Mouse (Mus musculus): Measurements from ENCODE around the gene Ms4a7. TPM values are rescaled to one million over a fixed set of nuclear protein-coding genes. Genes with fewer than 3 reads are reported as not detected.
A peak's percentile ranks its signal among the peaks of the same experiment; 100 is the strongest.
"Not testable (repeated sequence)": the region's sequence is repeated elsewhere in the genome, so short reads cannot be mapped to it uniquely, and the experiment has no call there.

Ms4a7 gene
- polyA plus RNA-seq, 1 experiment, result 1.0 TPM

GRCm38 (mm10) chr19:11343992-11344391 lies 8.0 kb upstream of the Ms4a7 start:
- Histone ChIP-seq H3K4me1 (ENCODE audit: control insufficient read depth, insufficient read depth, low read length) (no peaks in the 10 kb centered on the region), H3K27ac (ENCODE audit: insufficient read depth, low read length) (no peak overlapping the region), H3K4me3 (ENCODE audit: insufficient read depth, low read length) (no peak overlapping the region)
- TF ChIP-seq CTCF (IDR thresholded peaks at IDR 0.05; ENCODE audit: extremely low read depth, insufficient read depth, low read length) (no peak), POLR2A (IDR thresholded peaks at IDR 0.05; ENCODE audit: extremely low read depth, insufficient read depth, low read length) (no peak)

DNA sequence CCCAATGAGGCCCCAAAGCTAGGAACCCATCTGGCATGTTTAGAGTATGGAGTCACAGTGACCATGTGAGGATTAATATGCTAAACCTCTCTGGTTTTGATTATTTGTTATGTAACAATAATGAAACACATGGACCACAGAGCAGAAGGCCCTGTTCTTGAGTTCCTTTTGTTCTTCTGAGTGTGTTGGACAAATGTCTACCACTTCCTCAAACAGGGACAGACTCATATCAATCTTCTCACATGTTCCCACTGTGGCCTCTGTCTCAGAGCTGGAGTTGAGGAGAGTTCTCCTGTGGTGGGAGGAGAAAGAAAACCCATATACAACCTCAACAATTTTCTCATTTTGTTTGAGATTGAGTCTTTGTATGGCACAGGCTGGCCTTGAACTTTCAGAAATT lies 7.2 kb upstream of the Ms4a7 start:
- no peak overlapping the region for H3K27ac ChIP-seq (ENCODE audit: insufficient read depth, low read length)
- no peak overlapping the region for H3K4me3 ChIP-seq (ENCODE audit: insufficient read depth, low read length)
- TF ChIP-seq POLR2A (IDR thresholded peaks at IDR 0.05; ENCODE audit: extremely low read depth, insufficient read depth, low read length) (no peak), CTCF (IDR thresholded peaks at IDR 0.05; ENCODE audit: extremely low read depth, insufficient read depth, low read length) (no peak)
- H3K4me1 ChIP-seq (ENCODE audit: control insufficient read depth, insufficient read depth, low read length), result no peaks in the 10 kb centered on the region

- Histone ChIP-seq H3K4me1 (ENCODE audit: control insufficient read depth, insufficient read depth, low read length) (no peaks in the 10 kb centered on the region), H3K27ac (ENCODE audit: insufficient read depth, low read length) (no peak overlapping the region), H3K4me3 (ENCODE audit: insufficient read depth, low read length) (no peak overlapping the region)
- TF ChIP-seq CTCF (IDR thresholded peaks at IDR 0.05; ENCODE audit: extremely low read depth, insufficient read depth, low read length), result no peak
- TF ChIP-seq POLR2A (IDR thresholded peaks at IDR 0.05; ENCODE audit: extremely low read depth, insufficient read depth, low read length), result no peak
Measured at GRCm38 (mm10) chr19:11321123-11321522, 14.8 kb downstream of the Ms4a7 start.

DNA sequence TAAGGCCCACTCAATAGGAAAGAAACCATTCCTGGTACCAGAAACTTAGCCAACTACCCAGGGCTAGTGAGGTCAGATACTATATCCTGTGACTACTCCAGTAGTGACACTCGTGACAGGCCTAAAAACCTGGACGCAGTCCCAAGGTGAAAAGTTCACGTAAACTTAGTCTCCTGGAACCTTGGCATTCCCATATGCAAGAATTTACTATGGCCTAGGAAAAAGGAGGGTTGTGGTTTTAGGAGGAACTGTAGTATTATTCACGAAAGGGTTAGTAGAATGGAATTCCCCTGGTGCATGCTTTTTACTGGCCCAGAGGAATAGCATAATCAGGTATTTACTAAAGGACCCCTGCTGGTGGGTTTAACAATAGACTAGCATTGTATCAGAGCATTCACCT lies 19.2 kb downstream of the Ms4a7 start:
- H3K27ac ChIP-seq (ENCODE audit: insufficient read depth, low read length), result no peak overlapping the region
- no peak overlapping the region for H3K4me3 ChIP-seq (ENCODE audit: insufficient read depth, low read length)
- no peaks in the 10 kb centered on the region for H3K4me1 ChIP-seq (ENCODE audit: control insufficient read depth, insufficient read depth, low read length)
- no peak for TF ChIP-seq POLR2A (IDR thresholded peaks at IDR 0.05; ENCODE audit: extremely low read depth, insufficient read depth, low read length)

GRCm38 (mm10) chr19:11314354-11314753 lies 21.6 kb downstream of the Ms4a7 start, which contains the start of gene Ms4a14:
Gene Ms4a14 (minus strand): TSS chr19:11314454.
- no peak within 1 kb of the TSS for H3K4me3 ChIP-seq (ENCODE audit: insufficient read depth, low read length)
- H3K27ac ChIP-seq (ENCODE audit: insufficient read depth, low read length), result no peak within 1 kb of the TSS
- no peak for TF ChIP-seq CTCF (IDR thresholded peaks at IDR 0.05; ENCODE audit: extremely low read depth, insufficient read depth, low read length)
- no peak for TF ChIP-seq POLR2A (IDR thresholded peaks at IDR 0.05; ENCODE audit: extremely low read depth, insufficient read depth, low read length)
- H3K4me1 ChIP-seq (ENCODE audit: control insufficient read depth, insufficient read depth, low read length), result no peaks in the 10 kb centered on the region

GRCm38 (mm10) chr19:11308888-11309287 lies 27.1 kb downstream of the Ms4a7 start:
- Histone ChIP-seq H3K27ac (ENCODE audit: insufficient read depth, low read length) (no peak overlapping the region), H3K4me1 (ENCODE audit: control insufficient read depth, insufficient read depth, low read length) (no peaks in the 10 kb centered on the region), H3K4me3 (ENCODE audit: insufficient read depth, low read length) (no peak overlapping the region)
- TF ChIP-seq CTCF (IDR thresholded peaks at IDR 0.05; ENCODE audit: extremely low read depth, insufficient read depth, low read length) (no peak), POLR2A (IDR thresholded peaks at IDR 0.05; ENCODE audit: extremely low read depth, insufficient read depth, low read length) (no peak)

DNA sequence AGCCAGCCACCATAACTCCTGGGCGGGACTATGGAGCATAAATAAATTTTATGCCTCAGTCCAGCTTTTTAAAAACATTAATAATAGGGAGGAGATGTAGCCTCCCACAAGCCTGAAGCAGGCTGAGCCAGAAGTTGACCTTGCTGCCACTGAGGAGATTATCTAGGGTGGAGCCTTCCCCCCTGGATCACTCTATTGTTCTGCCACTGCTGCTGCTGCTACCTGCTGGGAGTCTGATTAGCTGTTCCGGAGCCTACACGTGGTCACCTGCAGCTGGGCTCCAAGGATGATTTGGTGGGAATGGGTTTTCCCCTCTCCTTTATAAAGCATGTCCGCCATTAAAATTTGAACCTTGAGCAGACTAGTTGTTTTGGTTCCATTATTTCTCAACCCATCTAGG lies 36.4 kb downstream of the Ms4a7 start:
- not testable (repeated sequence) for H3K4me3 ChIP-seq (ENCODE audit: insufficient read depth, low read length); H3K27ac ChIP-seq (ENCODE audit: insufficient read depth, low read length); H3K4me1 ChIP-seq (ENCODE audit: control insufficient read depth, insufficient read depth, low read length)

GRCm38 (mm10) chr19:11298939-11299338 lies 37.0 kb downstream of the Ms4a7 start:
- Histone ChIP-seq H3K4me1 (ENCODE audit: control insufficient read depth, insufficient read depth, low read length) (no peaks in the 10 kb centered on the region), H3K27ac (ENCODE audit: insufficient read depth, low read length) (no peak overlapping the region), H3K4me3 (ENCODE audit: insufficient read depth, low read length) (no peak overlapping the region)
- TF ChIP-seq POLR2A (IDR thresholded peaks at IDR 0.05; ENCODE audit: extremely low read depth, insufficient read depth, low read length) (no peak), CTCF (IDR thresholded peaks at IDR 0.05; ENCODE audit: extremely low read depth, insufficient read depth, low read length) (no peak)

DNA sequence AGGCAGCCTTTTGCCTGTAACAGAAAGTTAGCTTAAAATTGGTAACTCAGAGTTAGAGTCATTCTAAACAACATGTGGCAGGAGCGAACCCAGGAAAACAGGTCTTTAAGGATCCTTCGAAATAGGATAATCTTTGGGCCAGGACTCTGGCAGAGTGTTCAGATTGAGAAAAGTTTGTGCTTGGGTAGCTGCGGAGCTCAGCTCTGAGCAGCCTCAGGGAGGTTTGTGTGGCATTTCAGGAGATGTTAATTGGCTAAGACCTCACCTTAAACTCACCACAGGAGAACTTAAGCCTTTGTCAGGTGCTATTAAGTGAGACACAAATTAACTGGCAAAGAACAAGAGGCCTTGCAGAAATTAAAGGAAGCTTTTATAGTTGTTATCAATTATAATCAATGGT lies 42.3 kb downstream of the Ms4a7 start:
- H3K4me3 ChIP-seq (ENCODE audit: insufficient read depth, low read length); H3K27ac ChIP-seq (ENCODE audit: insufficient read depth, low read length); H3K4me1 ChIP-seq (ENCODE audit: control insufficient read depth, insufficient read depth, low read length): not testable (repeated sequence)

GRCm38 (mm10) chr19:11292990-11293389 lies 43.0 kb downstream of the Ms4a7 start:
- TF ChIP-seq POLR2A (IDR thresholded peaks at IDR 0.05; ENCODE audit: extremely low read depth, insufficient read depth, low read length) (no peak), CTCF (IDR thresholded peaks at IDR 0.05; ENCODE audit: extremely low read depth, insufficient read depth, low read length) (no peak)
- Histone ChIP-seq H3K27ac (ENCODE audit: insufficient read depth, low read length) (no peak overlapping the region), H3K4me3 (ENCODE audit: insufficient read depth, low read length) (peak overlapping the region; percentile 35; the same call in 1 of the 2 replicates), H3K4me1 (ENCODE audit: control insufficient read depth, insufficient read depth, low read length) (no peaks in the 10 kb centered on the region)

- TF ChIP-seq POLR2A (IDR thresholded peaks at IDR 0.05; ENCODE audit: extremely low read depth, insufficient read depth, low read length) (no peak), CTCF (IDR thresholded peaks at IDR 0.05; ENCODE audit: extremely low read depth, insufficient read depth, low read length) (no peak)
- Histone ChIP-seq H3K4me3 (ENCODE audit: insufficient read depth, low read length) (no peak within 1 kb of the TSS), H3K27ac (ENCODE audit: insufficient read depth, low read length) (no peak within 1 kb of the TSS), H3K4me1 (ENCODE audit: control insufficient read depth, insufficient read depth, low read length) (no peaks in the 10 kb centered on the region)
Measured at GRCm38 (mm10) chr19:11283773-11284172, 52.2 kb downstream of the Ms4a7 start, which contains the start of gene Ms4a5. Gene Ms4a5 (minus strand): TSS chr19:11283873.
